Mouse (Mus musculus): ENCODE results near the gene Plagl1.

DNA sequence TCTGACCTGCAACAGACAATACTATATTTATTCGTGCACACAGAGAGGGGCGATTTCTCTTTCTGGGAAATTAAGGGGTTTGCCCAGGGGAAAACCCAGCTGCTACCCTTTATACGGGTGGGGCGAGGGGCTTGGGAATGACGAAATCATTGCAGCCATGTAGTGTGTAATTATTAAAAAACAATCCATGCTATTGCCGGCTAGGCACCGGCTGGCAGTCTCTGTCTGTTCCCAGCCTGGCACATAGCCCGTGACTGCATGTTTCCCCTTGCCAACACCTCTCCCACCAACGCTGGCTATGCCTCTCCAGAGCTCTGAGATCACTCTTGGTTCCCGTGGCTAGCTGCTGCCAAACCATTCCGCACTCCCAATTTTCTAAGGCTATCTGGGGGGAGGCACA, 15.6 kb upstream of the Plagl1 start:
- TF ChIP-seq POLR2A (IDR thresholded peaks at IDR 0.05; ENCODE audit: low read depth, low read length) = no peak
- no peak for TF ChIP-seq CTCF (IDR thresholded peaks at IDR 0.05; ENCODE audit: extremely low read depth, insufficient read length, insufficient replicate concordance, low read depth, low read length)
